Mouse (Mus musculus): Measurements from ENCODE around the gene Prss23.

DNA sequence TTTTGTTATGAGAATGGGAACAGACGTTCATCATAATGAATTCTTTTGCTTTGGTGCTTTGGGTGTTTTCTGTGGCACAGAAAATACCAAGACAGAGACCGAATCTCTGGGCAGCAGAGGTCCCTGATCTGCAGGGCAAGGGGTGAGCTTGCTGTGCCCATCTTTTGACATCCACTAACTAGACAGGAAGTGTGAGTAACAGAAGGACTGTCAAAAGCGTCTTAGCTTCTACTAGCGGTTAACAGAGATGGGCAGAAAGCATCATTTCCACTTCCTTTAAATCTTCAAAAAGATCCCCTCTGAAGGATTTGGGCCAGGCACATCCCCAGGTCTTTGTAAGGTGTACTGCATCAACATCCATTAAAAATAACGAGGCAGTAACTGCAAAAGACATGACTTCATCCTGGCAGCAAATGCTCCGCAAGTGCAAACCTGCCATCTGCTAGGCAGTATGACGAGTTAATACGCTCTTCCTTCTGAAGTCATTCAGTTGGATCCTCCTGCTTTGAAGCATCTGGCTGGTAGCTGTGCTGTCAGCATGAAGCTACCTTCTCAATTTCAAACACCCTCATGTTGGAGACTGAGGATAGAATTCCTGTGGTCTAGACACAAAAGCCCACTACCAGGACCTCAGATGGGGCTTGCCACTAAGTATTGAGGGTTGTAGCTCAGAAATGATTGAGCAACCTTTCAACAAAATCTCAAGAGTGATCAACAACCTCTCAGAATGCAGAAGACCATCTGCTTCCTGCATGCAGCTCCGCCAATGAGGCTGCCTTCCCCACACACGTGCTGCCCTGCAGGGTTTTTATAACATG, 63.0 kb downstream of the Prss23 start:
- TF ChIP-seq CTCF (conservative IDR thresholded peaks at IDR 0.05 in 1 of 2, IDR thresholded peaks at IDR 0.05 in 1 of 2; ENCODE audit: low read depth in 2 of 2, low read length in 2 of 2) (no peak), KAT2A (IDR thresholded peaks at IDR 0.05; ENCODE audit: insufficient replicate concordance, low read length) (no peak), POLR2A (IDR thresholded peaks at IDR 0.05; ENCODE audit: low read depth, low read length) (no peak), ZNF384 (IDR thresholded peaks at IDR 0.05; ENCODE audit: low read depth, low read length) (no peak), MXI1 (IDR thresholded peaks at IDR 0.05; ENCODE audit: low read depth, low read length) (no peak), JUND (conservative IDR thresholded peaks at IDR 0.05; ENCODE audit: low read depth, low read length) (no peak), NRF1 (IDR thresholded peaks at IDR 0.05; ENCODE audit: low read depth, low read length) (no peak), MAZ (IDR thresholded peaks at IDR 0.05; ENCODE audit: low read depth, low read length) (no peak), POLR2AphosphoS2 (IDR thresholded peaks at IDR 0.05; ENCODE audit: low read depth, low read length) (no peak), E2F4 (IDR thresholded peaks at IDR 0.05; ENCODE audit: insufficient replicate concordance, low read depth, low read length) (no peak), RCOR1 (conservative IDR thresholded peaks at IDR 0.05; ENCODE audit: low read depth, low read length) (no peak), CHD2 (IDR thresholded peaks at IDR 0.05; ENCODE audit: low read length) (no peak), ELF1 (IDR thresholded peaks at IDR 0.05; ENCODE audit: low read depth, low read length) (no peak)
